Mouse (Mus musculus) E14TG2a.4 (cell line): Measurements from ENCODE around the gene Pknox1.
"Not testable (repeated sequence)": the region's sequence is repeated elsewhere in the genome, so short reads cannot be mapped to it uniquely, and the experiment has no call there.

Experiments
- CTCF ChIP-seq: conservative IDR thresholded peaks from 2 replicates; pipeline ENCODE4 v1.5.1; 2014; ENCODE audit warnings: low read length
- NANOG ChIP-seq: IDR thresholded peaks from 2 replicates; pipeline ENCODE4 v1.6.1; 2014; ENCODE audit warnings: borderline replicate concordance, low read length, mixed read lengths
- POU5F1 ChIP-seq: IDR thresholded peaks from 2 replicates; pipeline ENCODE4 v1.6.1; 2014; ENCODE audit warnings: low read length, borderline replicate concordance

- TF ChIP-seq NANOG, CTCF, POU5F1: not testable (repeated sequence)
These were observed 11.9 kb upstream of the Pknox1 start for GRCm38 (mm10) chr17:31552601-31553000.
